In genomic region chr4:115518000-115518399, GRCm38 (mm10) we compare ENCODE assay signal across 29 mouse cellular contexts. TPM values are rescaled to one million over a fixed set of nuclear protein-coding genes. Genes with fewer than 3 reads are reported as not detected.
"Had no signal": no experiment of that assay in that cellular context is flagged by ENCODE, and none has a peak within 500 bp of the region (broad histone marks: within the 10 kb centered on the region; RNA-seq: fewer than 3 reads in every experiment).

Gene Cyp4a10, plus strand, starts transcription at chr4:115518264.

RNA-seq across cellular contexts. Expression of gene Cyp4a10, which starts in this region (rescaled TPM):
- total RNA-seq: forebrain, postnatal 0 days; gastrocnemius, postnatal 14 days; heart, postnatal 10 days; heart, postnatal 25 days; layer of hippocampus, adult 18-20 months; layer of hippocampus, adult 8-10 months; layer of hippocampus, postnatal 14 days; layer of hippocampus, postnatal 36 days; left cerebral cortex, adult 18-20 months; left cerebral cortex, adult 8-10 months; left cerebral cortex, postnatal 10 days; left cerebral cortex, postnatal 25 days; left cerebral cortex, postnatal 4 days had no signal
- polyA plus RNA-seq: forebrain, postnatal 0 days; heart, adult 2 months; heart, embryonic 12.5 days; heart, embryonic 14.5 days; heart, embryonic 16.5 days; hindbrain, embryonic 10.5 days; hindbrain, embryonic 12.5 days; hindbrain, embryonic 14.5 days; hindbrain, embryonic 16.5 days; inflammation-experienced regulatory T-cells, adult 6 months; large intestine, adult 2 months; limb, embryonic 11.5 days; limb, embryonic 13.5 days; limb, embryonic 15.5 days; liver, embryonic 11.5 days; liver, embryonic 13.5 days; liver, embryonic 15.5 days had no signal
